Mouse (Mus musculus): ENCODE data around the gene Ptk7. TPM values are rescaled to one million over a fixed set of nuclear protein-coding genes. Genes with fewer than 3 reads are reported as not detected.

Ptk7 gene
- polyA plus RNA-seq, 1 experiment from 2014 or later: 52.6 TPM

GRCm38 (mm10) chr17:46651755-46652547 is 22.6 kb upstream of the Ptk7 start:
- peaks cover 65% of the 10 kb centered on the region for H3K36me3 ChIP-seq

GRCm38 (mm10) chr17:46651292-46651691 is 22.0 kb upstream of the Ptk7 start:
- 65% methylated on average over 17 of the region's 17 CpGs for WGBS
- no peaks in the 10 kb centered on the region for H3K9me3 ChIP-seq
- peaks cover 59% of the 10 kb centered on the region for H3K36me3 ChIP-seq
- no peaks in the 10 kb centered on the region for H3K27me3 ChIP-seq (replicated peaks)
- no peak for ATAC-seq (ENCODE audit: extremely low read depth, insufficient number of reproducible peaks, low FRiP score, low TSS enrichment)
- peak overlapping the region; percentile 98 for H3K27ac ChIP-seq (replicated peaks)
- H3K4me2 ChIP-seq: peak overlapping the region; percentile 80
- peaks cover 51% of the 10 kb centered on the region for H3K4me1 ChIP-seq
- peak overlapping the region; percentile 80 for H3K4me3 ChIP-seq
- H3K9ac ChIP-seq: peak overlapping the region; percentile 97

More at GRCm38 (mm10) chr17:46651755-46652547, 22.6 kb upstream of the Ptk7 start:
- 55% methylated on average over 20 of the region's 20 CpGs for WGBS
- no peak for ATAC-seq (ENCODE audit: extremely low read depth, insufficient number of reproducible peaks, low FRiP score, low TSS enrichment)
- Histone ChIP-seq H3K9me3 (no peaks in the 10 kb centered on the region), H3K9ac (peak overlapping the region; percentile 97), H3K4me1 (peaks cover 46% of the 10 kb centered on the region), H3K27ac (replicated peaks) (peak overlapping the region; percentile 98), H3K4me3 (peak overlapping the region; percentile 80), H3K4me2 (peak overlapping the region; percentile 80), H3K27me3 (replicated peaks) (no peaks in the 10 kb centered on the region)

GRCm38 (mm10) chr17:46650232-46651031 is 21.1 kb upstream of the Ptk7 start, which contains the start of gene Cul7:
Cul7 (plus strand) TSS chr17:46650337.
- ATAC-seq (ENCODE audit: extremely low read depth, insufficient number of reproducible peaks, low FRiP score, low TSS enrichment): peak; percentile 84
- Histone ChIP-seq H3K9me3 (no peaks in the 10 kb centered on the region), H3K27ac (replicated peaks) (peak within 1 kb of the TSS; percentile 98), H3K27me3 (replicated peaks) (no peaks in the 10 kb centered on the region), H3K9ac (peak within 1 kb of the TSS; percentile 97), H3K4me1 (peaks cover 48% of the 10 kb centered on the region), H3K4me3 (peak within 1 kb of the TSS; percentile 80), H3K4me2 (peak within 1 kb of the TSS; percentile 80), H3K36me3 (peaks cover 50% of the 10 kb centered on the region)
- 1% methylated on average over 57 of the region's 58 CpGs for WGBS

- peaks cover 53% of the 10 kb centered on the region for H3K4me1 ChIP-seq
- H3K9ac ChIP-seq: peak overlapping the region; percentile 97
- peak overlapping the region; percentile 80 for H3K4me2 ChIP-seq
- H3K27me3 ChIP-seq (replicated peaks): no peaks in the 10 kb centered on the region
- no peak for ATAC-seq (ENCODE audit: extremely low read depth, insufficient number of reproducible peaks, low FRiP score, low TSS enrichment)
- WGBS: 31% methylated on average over 15 of the region's 15 CpGs
- no peaks in the 10 kb centered on the region for H3K9me3 ChIP-seq
- peak overlapping the region; percentile 98 for H3K27ac ChIP-seq (replicated peaks)
- peaks cover 46% of the 10 kb centered on the region for H3K36me3 ChIP-seq
- H3K4me3 ChIP-seq: peak overlapping the region; percentile 80
Observed at GRCm38 (mm10) chr17:46649811-46650210, 20.5 kb upstream of the Ptk7 start.

- Histone ChIP-seq H3K36me3 (peaks cover 33% of the 10 kb centered on the region), H3K4me1 (peaks cover 59% of the 10 kb centered on the region)
- WGBS: 90% methylated on average over 9 of the region's 9 CpGs
Observed at GRCm38 (mm10) chr17:46648436-46648835, 19.1 kb upstream of the Ptk7 start.

GRCm38 (mm10) chr17:46647279-46647678 is 18.0 kb upstream of the Ptk7 start:
- Histone ChIP-seq H3K4me2 (peak overlapping the region; percentile 93), H3K9me3 (no peaks in the 10 kb centered on the region), H3K4me1 (peaks cover 47% of the 10 kb centered on the region), H3K36me3 (peaks cover 33% of the 10 kb centered on the region), H3K27ac (replicated peaks) (no peak overlapping the region), H3K27me3 (replicated peaks) (no peaks in the 10 kb centered on the region), H3K4me3 (peak overlapping the region; percentile 80; the same call in 1 of the 2 replicates), H3K9ac (no peak overlapping the region; the same call in 1 of the 2 replicates)
- 86% methylated on average over 7 of the region's 7 CpGs for WGBS
- no peak for ATAC-seq (ENCODE audit: extremely low read depth, insufficient number of reproducible peaks, low FRiP score, low TSS enrichment)

More at GRCm38 (mm10) chr17:46648436-46648835, 19.1 kb upstream of the Ptk7 start:
- H3K9me3 ChIP-seq: no peaks in the 10 kb centered on the region
- no peak for ATAC-seq (ENCODE audit: extremely low read depth, insufficient number of reproducible peaks, low FRiP score, low TSS enrichment)
- H3K4me3 ChIP-seq: no peak overlapping the region
- no peak overlapping the region for H3K4me2 ChIP-seq
- H3K27me3 ChIP-seq (replicated peaks): no peaks in the 10 kb centered on the region
- H3K27ac ChIP-seq (replicated peaks): no peak overlapping the region
- H3K9ac ChIP-seq: no peak overlapping the region

- under 1% methylated on average over 19 of the region's 19 CpGs for WGBS
- Histone ChIP-seq H3K4me3 (peak overlapping the region; percentile 80), H3K4me2 (peak overlapping the region; percentile 93), H3K9ac (peak overlapping the region; percentile 90), H3K27me3 (replicated peaks) (no peaks in the 10 kb centered on the region), H3K4me1 (peaks cover 38% of the 10 kb centered on the region), H3K9me3 (no peaks in the 10 kb centered on the region), H3K27ac (replicated peaks) (peak overlapping the region; percentile 81), H3K36me3 (peaks cover 41% of the 10 kb centered on the region)
- no peak for ATAC-seq (ENCODE audit: extremely low read depth, insufficient number of reproducible peaks, low FRiP score, low TSS enrichment)
Observed at GRCm38 (mm10) chr17:46646322-46646662, 17.0 kb upstream of the Ptk7 start.

GRCm38 (mm10) chr17:46645561-46646321 is 16.4 kb upstream of the Ptk7 start, which contains the start of the genes Klc4 and Mrpl2:
Klc4 (minus strand) TSS chr17:46646022.
Mrpl2 (plus strand) TSS chr17:46646229.
- H3K4me1 ChIP-seq: peaks cover 33% of the 10 kb centered on the region
- no peaks in the 10 kb centered on the region for H3K9me3 ChIP-seq
- H3K9ac ChIP-seq: peak within 1 kb of the TSS; percentile 90
- peak; percentile 75 for ATAC-seq (ENCODE audit: extremely low read depth, insufficient number of reproducible peaks, low FRiP score, low TSS enrichment)
- WGBS: under 1% methylated on average over 53 of the region's 53 CpGs
- peaks cover 46% of the 10 kb centered on the region for H3K36me3 ChIP-seq
- no peaks in the 10 kb centered on the region for H3K27me3 ChIP-seq (replicated peaks)
- peak within 1 kb of the TSS; percentile 87 for H3K27ac ChIP-seq (replicated peaks)
- H3K4me3 ChIP-seq: peak within 1 kb of the TSS; percentile 80
- H3K4me2 ChIP-seq: peak within 1 kb of the TSS; percentile 97

- ATAC-seq (ENCODE audit: extremely low read depth, insufficient number of reproducible peaks, low FRiP score, low TSS enrichment): peak; percentile 6; the same call in 1 of the 2 replicates
- peaks cover 54% of the 10 kb centered on the region for H3K36me3 ChIP-seq
- 5% methylated on average over 11 of the region's 11 CpGs for WGBS
Observed at GRCm38 (mm10) chr17:46644916-46645475, 15.7 kb upstream of the Ptk7 start.

GRCm38 (mm10) chr17:46644152-46644805 is 15.0 kb upstream of the Ptk7 start:
- Histone ChIP-seq H3K4me3 (peak overlapping the region; percentile 80), H3K27me3 (replicated peaks) (no peaks in the 10 kb centered on the region), H3K4me2 (peak overlapping the region; percentile 97), H3K36me3 (peaks cover 60% of the 10 kb centered on the region), H3K9me3 (no peaks in the 10 kb centered on the region), H3K4me1 (peaks cover 25% of the 10 kb centered on the region), H3K27ac (replicated peaks) (0 out of 2 replicates have a peak overlapping the region, but pooled peaks have one; percentile 1), H3K9ac (peak overlapping the region; percentile 89)
- ATAC-seq (ENCODE audit: extremely low read depth, insufficient number of reproducible peaks, low FRiP score, low TSS enrichment): no peak
- 86% methylated on average over 12 of the region's 12 CpGs for WGBS

More at GRCm38 (mm10) chr17:46644916-46645475, 15.7 kb upstream of the Ptk7 start:
- Histone ChIP-seq H3K27me3 (replicated peaks) (no peaks in the 10 kb centered on the region), H3K4me3 (peak overlapping the region; percentile 80), H3K4me2 (peak overlapping the region; percentile 97), H3K4me1 (peaks cover 32% of the 10 kb centered on the region), H3K9me3 (no peaks in the 10 kb centered on the region), H3K27ac (replicated peaks) (peak overlapping the region; percentile 87), H3K9ac (peak overlapping the region; percentile 89)
